Mouse (Mus musculus): ENCODE measurements around the gene Thsd4. TPM values are rescaled to one million over a fixed set of nuclear protein-coding genes. Genes with fewer than 3 reads are reported as not detected.
"Not testable (repeated sequence)": the region's sequence is repeated elsewhere in the genome, so short reads cannot be mapped to it uniquely, and the experiment has no call there.

The Thsd4 gene
- polyA plus RNA-seq, 1 experiment from 2014 or later = 3.3 TPM

DNA sequence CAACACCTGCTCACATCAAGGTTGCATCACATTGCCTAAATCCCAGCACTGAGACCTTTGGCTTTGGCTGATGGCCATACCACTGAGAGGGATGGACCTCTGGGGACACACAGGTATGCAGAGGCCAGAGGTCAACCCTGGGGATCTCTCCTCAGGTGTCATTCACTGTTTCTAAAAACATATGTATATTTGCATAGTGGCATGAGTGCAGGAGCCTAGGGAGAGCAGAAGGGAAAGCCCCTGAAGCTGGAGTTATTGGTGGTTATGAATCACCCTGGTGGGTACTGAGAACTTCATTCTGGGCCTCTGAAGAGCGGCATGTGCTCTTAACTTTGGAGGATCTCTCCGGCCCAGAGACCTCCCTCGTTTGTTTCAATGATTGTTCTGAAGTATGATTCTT, 235.5 kb downstream of the Thsd4 start:
- Histone ChIP-seq H3K27me3 (replicated peaks) (peaks cover 16% of the 10 kb centered on the region; the same call in 1 of the 2 replicates), H3K36me3 (no peaks in the 10 kb centered on the region), H3K27ac (no peak overlapping the region), H3K9ac (no peak overlapping the region), H3K4me3 (no peak overlapping the region), H3K4me1 (peaks cover 6% of the 10 kb centered on the region), H3K4me2 (no peak overlapping the region), H3K9me3 (replicated peaks) (no peaks in the 10 kb centered on the region)
- 81% methylated on average over 3 of the region's 3 CpGs for WGBS (ENCODE audit: insufficient replicate concordance)
- no peak for ATAC-seq

DNA sequence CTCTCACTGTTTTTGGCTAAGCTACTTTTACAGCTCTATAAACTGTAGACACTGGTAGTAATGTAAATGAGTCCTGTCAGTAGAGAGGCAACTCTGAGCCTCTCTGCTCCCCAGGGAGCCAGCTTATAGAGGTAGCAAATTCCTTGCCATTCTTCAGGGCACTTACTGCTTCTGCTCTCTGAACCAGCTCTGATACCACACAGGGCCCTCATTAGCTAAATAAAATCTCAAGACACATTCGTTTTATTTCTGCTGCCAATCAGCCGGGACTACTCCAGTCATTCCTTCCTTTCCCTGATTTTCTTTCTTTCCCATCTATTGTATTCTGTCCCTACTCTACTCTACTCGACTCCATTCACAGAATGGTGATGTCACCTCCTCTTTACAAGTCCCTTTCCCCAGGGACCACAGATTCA, 236.8 kb downstream of the Thsd4 start:
- no peak overlapping the region for H3K9ac ChIP-seq
- H3K36me3 ChIP-seq = no peaks in the 10 kb centered on the region
- no peaks in the 10 kb centered on the region for H3K9me3 ChIP-seq (replicated peaks)
- ATAC-seq = no peak
- peaks cover 16% of the 10 kb centered on the region; the same call in 1 of the 2 replicates for H3K27me3 ChIP-seq (replicated peaks)
- H3K4me2 ChIP-seq = no peak overlapping the region
- 31% methylated on average over 3 of the region's 3 CpGs for WGBS (ENCODE audit: insufficient replicate concordance)
- no peak overlapping the region for H3K4me3 ChIP-seq
- H3K4me1 ChIP-seq = peaks cover 19% of the 10 kb centered on the region
- H3K27ac ChIP-seq = no peak overlapping the region

DNA sequence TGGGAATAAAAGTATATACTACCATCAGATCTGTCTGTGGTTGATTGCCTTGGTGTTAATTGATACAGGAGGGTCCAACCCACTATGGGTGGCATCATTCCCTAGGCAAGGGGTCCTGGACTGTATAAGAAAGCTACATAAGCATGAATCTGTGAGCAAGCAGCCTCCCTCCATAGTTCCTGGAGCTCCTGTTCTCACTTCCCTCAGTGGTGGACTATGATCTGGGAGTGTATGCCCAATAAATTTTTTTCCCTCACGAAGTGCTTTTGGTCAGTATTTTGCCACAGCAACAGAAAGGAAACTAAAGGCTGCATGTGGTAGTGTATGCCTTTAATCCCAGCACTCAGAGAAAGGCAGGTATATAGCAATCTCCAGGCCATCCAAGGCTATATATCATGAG, 237.5 kb downstream of the Thsd4 start:
- H3K9ac ChIP-seq = no peak overlapping the region

DNA sequence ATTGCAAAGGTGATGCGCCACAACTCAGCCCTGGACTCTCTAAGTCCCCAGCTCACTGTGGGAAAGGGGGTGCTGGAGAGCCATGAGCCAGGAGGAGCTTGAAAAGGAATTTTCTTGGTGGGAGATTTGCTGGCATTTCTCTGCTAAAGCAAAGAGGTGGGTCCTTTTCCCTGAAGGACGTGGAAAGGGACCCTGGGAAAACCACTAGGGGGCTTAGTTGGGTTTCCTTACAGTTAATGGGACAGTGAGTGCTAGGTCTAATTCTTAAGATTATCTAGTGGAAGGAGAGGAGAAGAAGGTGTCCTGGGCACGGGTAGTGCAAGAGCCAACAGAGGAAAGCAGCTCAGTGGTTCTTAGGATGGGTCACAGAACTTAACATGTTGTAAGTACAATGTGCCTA, 238.3 kb downstream of the Thsd4 start:
- Histone ChIP-seq H3K4me1 (peaks cover 34% of the 10 kb centered on the region), H3K4me2 (no peak overlapping the region), H3K27me3 (replicated peaks) (peaks cover 21% of the 10 kb centered on the region), H3K9me3 (replicated peaks) (no peaks in the 10 kb centered on the region), H3K4me3 (no peak overlapping the region), H3K36me3 (no peaks in the 10 kb centered on the region), H3K27ac (no peak overlapping the region), H3K9ac (no peak overlapping the region)
- WGBS (ENCODE audit: insufficient replicate concordance) = 54% methylated on average over 3 of the region's 3 CpGs
- no peak for ATAC-seq

More for the DNA sequence above, 237.5 kb downstream of the Thsd4 start:
- Histone ChIP-seq H3K4me3 (no peak overlapping the region), H3K27me3 (replicated peaks) (peaks cover 16% of the 10 kb centered on the region; the same call in 1 of the 2 replicates), H3K4me1 (peaks cover 26% of the 10 kb centered on the region), H3K4me2 (no peak overlapping the region), H3K36me3 (no peaks in the 10 kb centered on the region), H3K27ac (no peak overlapping the region), H3K9me3 (replicated peaks) (no peaks in the 10 kb centered on the region)
- ATAC-seq = no peak
- WGBS (ENCODE audit: insufficient replicate concordance) = 47% methylated on average over 1 of the region's 1 CpGs

DNA sequence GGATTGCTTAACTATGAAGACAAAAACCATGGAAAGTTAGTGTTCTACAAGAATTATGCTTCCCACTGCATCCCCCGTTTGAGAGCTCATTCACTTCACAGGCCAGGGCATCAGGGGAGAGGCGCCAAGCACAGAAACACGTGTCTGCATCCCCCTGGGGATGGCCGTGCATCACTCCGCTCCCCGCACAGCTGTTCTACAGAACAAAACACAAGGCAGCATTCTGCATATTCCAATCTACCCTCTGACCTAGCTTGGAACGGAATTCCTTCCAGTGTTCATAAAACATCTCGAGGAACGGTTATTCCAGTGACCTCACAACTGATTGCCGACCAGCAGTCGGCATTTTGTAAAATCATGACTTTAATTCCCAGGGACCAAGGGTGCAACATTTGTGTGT, 240.6 kb downstream of the Thsd4 start:
- Histone ChIP-seq H3K4me1 (peaks cover 46% of the 10 kb centered on the region), H3K27me3 (replicated peaks) (peaks cover 27% of the 10 kb centered on the region), H3K4me2 (peak overlapping the region; percentile 62), H3K36me3 (no peaks in the 10 kb centered on the region), H3K9ac (no peak overlapping the region), H3K27ac (peak overlapping the region; percentile 84; the same call in 1 of the 2 replicates), H3K9me3 (replicated peaks) (no peaks in the 10 kb centered on the region), H3K4me3 (no peak overlapping the region)
- no peak for ATAC-seq
- 81% methylated on average over 11 of the region's 11 CpGs for WGBS (ENCODE audit: insufficient replicate concordance)

DNA sequence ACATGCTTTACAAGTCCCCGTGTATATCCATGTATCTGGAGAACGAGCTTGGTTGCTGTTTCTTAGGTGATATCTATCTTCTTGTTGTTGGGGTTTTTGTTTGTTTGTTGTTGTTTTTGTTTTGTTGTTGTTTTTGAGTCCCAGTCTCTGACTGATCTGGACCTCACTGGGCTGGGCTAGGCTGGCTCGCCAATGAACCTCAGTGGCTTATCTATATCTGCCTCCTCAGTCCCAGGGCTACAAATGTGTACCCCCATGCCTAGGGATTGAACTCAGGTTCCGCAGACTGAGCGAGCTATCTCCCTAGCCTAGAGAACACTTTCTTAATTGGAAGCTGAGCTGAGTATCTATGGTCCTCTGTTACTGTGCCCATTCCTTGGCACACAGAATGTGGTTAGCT, 241.1 kb downstream of the Thsd4 start:
- peak; percentile 56 for ATAC-seq
- 66% methylated on average over 5 of the region's 5 CpGs for WGBS (ENCODE audit: insufficient replicate concordance)
- Histone ChIP-seq H3K4me2 (peak overlapping the region; percentile 62), H3K4me1 (peaks cover 51% of the 10 kb centered on the region), H3K9ac (peak overlapping the region; percentile 39; the same call in 1 of the 2 replicates), H3K36me3 (no peaks in the 10 kb centered on the region), H3K9me3 (replicated peaks) (no peaks in the 10 kb centered on the region), H3K27ac (peak overlapping the region; percentile 84), H3K4me3 (no peak overlapping the region), H3K27me3 (replicated peaks) (peaks cover 24% of the 10 kb centered on the region)

DNA sequence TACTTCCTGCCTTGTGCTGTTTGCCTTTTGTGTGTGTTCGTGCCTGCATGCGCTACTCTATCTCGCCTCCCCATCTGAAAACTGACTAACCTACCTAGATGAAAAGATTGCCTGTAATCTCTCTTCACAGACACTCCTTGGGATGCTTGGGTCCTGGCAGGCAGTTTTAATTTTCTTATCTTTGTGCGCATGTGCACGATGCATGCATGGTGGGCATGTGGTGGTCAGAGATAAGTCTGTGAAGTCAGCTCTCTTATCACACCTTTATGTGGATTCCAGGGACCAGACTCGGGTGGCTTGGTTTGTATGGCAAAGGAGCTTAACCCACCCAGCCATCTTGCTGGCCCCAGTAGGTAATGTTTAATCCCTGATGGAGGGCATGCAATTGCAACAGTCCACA, 242.3 kb downstream of the Thsd4 start:
- Histone ChIP-seq H3K9ac (no peak overlapping the region), H3K4me1 (peaks cover 62% of the 10 kb centered on the region), H3K36me3 (no peaks in the 10 kb centered on the region), H3K9me3 (replicated peaks) (no peaks in the 10 kb centered on the region), H3K4me2 (peak overlapping the region; percentile 62), H3K27ac (peak overlapping the region; percentile 84), H3K27me3 (replicated peaks) (peaks cover 22% of the 10 kb centered on the region), H3K4me3 (no peak overlapping the region; the same call in 1 of the 2 replicates)
- peak; percentile 91 for ATAC-seq
- 16% methylated on average over 6 of the region's 6 CpGs for WGBS (ENCODE audit: insufficient replicate concordance)

DNA sequence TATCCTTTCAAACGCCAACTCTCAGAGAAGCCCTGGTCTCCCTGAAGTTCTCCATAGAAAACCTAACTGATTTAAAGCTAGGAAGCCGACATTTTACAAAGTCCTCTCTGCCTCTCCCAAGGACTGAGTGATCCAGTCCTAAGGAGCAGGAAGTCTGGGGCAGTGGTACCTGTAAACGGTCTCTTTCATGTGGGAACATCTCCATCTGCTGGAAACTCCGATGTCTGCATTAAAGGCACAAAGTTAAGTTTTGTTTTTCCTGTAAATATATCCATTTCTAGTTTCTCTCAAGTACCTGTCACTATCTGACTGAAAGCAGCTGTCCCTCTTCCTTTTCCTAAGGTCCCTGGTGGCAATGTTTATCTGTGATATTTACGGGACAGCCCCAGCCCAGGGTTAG, 245.5 kb downstream of the Thsd4 start:
- Histone ChIP-seq H3K36me3 (no peaks in the 10 kb centered on the region), H3K9me3 (replicated peaks) (no peaks in the 10 kb centered on the region), H3K9ac (no peak overlapping the region), H3K27ac (no peak overlapping the region), H3K27me3 (replicated peaks) (peaks cover 11% of the 10 kb centered on the region; the same call in 1 of the 2 replicates), H3K4me1 (peaks cover 74% of the 10 kb centered on the region), H3K4me3 (no peak overlapping the region), H3K4me2 (no peak overlapping the region)
- ATAC-seq = no peak
- WGBS (ENCODE audit: insufficient replicate concordance) = 33% methylated on average over 5 of the region's 5 CpGs

DNA sequence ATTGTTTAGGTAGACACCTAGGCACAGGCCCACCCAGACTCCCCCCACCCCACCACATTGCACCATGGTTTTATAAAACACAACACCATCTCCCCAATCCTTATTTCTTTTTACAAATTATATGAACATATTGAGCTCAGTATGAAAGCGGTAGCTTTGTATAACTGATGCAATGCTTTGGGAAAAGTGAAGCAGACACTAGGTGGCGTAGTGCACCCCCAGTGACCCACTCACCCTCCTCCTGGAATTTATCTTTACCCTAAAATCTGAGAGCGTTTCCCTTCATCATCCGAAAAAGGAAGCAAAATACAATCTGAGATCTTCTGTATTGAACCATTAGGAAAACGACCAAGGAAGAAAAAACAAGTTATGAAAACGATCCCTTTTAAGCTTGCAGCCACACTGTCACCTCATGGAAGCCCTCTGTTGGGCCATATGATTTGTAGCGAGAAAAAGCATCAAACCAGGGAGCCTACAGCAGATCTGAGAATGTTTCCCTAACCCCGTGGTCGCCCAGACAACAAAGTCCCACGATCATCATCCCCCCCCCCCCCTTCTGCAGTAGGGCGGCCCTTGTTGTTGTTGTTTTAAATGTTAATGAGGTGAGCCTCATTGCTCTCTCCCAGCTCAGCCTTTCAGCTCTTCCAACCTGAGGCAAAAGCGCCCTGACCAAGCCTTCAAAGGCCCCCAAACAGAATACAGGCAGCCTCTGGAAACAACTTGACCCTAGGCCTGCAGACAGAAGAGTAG, 246.3 kb downstream of the Thsd4 start:
- H3K36me3 ChIP-seq = no peaks in the 10 kb centered on the region
- H3K27me3 ChIP-seq (replicated peaks) = peaks cover 11% of the 10 kb centered on the region; the same call in 1 of the 2 replicates
- H3K4me1 ChIP-seq = peaks cover 66% of the 10 kb centered on the region
- 35% methylated on average over 12 of the region's 12 CpGs for WGBS (ENCODE audit: insufficient replicate concordance)
- no peak overlapping the region for H3K4me3 ChIP-seq
- H3K9me3 ChIP-seq (replicated peaks) = no peaks in the 10 kb centered on the region
- no peak overlapping the region for H3K9ac ChIP-seq
- H3K4me2 ChIP-seq = no peak overlapping the region
- no peak for ATAC-seq
- no peak overlapping the region for H3K27ac ChIP-seq

DNA sequence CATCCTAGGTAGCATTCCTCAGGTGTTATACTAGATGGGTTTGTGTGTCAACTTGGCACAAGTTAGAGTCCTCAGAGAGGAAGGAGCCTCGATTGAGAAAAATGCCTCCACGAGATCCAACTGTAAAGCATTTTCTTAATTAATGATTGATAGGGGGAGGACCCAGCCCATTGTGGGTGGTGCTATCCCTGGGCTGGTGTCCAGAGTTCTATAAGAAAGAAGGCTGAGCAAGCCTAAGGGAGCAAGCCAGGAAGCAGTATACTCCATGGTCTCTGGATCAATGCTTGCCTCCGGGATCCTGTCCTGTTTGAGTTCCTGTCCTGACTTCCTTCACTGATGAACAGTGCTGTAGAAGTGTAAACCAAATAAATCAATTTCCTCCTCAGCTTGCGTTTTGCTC, 247.3 kb downstream of the Thsd4 start:
- Histone ChIP-seq H3K27ac (no peak overlapping the region), H3K27me3 (replicated peaks) (peaks cover 11% of the 10 kb centered on the region; the same call in 1 of the 2 replicates), H3K4me1 (peaks cover 64% of the 10 kb centered on the region), H3K36me3 (no peaks in the 10 kb centered on the region), H3K9me3 (replicated peaks) (no peaks in the 10 kb centered on the region), H3K9ac (no peak overlapping the region), H3K4me2 (no peak overlapping the region), H3K4me3 (no peak overlapping the region)
- ATAC-seq = no peak
- WGBS (ENCODE audit: insufficient replicate concordance) = 58% methylated on average over 4 of the region's 4 CpGs

DNA sequence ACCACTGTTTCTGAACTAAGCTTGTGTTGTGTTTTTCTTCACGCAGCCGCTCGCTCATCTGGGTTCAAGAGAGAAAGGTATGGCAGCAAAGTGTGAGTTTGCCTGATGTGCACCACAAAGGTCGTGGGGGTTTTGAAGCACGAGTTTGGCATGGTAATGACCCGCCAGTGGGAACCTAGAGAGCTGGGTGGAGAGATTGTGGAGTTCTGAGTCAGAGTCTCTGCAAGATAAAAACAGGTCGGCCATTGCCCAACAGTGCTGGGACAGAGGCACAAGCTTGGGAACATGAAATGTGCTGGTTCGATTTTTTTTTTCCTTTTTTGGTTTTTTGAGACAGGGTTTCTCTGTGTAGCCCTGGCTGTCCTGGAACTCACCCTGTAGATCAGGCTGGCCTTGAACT, 249.5 kb downstream of the Thsd4 start:
- H3K4me2 ChIP-seq = peak overlapping the region; percentile 50

DNA sequence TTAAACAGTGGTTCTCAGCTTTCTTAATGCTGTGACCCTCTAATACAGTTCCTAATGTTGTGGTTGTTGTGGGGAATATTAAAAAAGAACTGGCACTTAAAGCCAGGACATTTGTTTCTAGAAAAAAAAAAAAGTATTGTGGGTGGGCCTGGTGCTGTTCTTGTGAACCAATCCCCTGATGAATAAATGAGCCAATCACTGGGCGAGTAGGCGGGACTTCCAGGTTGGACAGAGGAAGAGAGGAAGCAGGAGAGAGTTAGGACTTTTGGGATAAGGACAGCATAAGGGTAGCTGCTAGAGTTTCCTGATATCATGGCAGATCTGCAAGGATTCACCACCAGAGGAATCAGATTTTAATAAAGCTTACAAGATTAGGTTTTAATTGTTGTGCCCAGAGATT, 249.9 kb downstream of the Thsd4 start:
- Histone ChIP-seq H3K9ac (no peak overlapping the region), H3K27ac (peak overlapping the region; percentile 11; the same call in 1 of the 2 replicates), H3K4me3 (peak overlapping the region; percentile 28), H3K9me3 (replicated peaks) (no peaks in the 10 kb centered on the region), H3K36me3 (no peaks in the 10 kb centered on the region), H3K4me1 (peaks cover 49% of the 10 kb centered on the region), H3K4me2 (peak overlapping the region; percentile 50), H3K27me3 (replicated peaks) (no peaks in the 10 kb centered on the region)
- ATAC-seq = peak; percentile 60; the same call in 1 of the 2 replicates
- WGBS (ENCODE audit: insufficient replicate concordance) = 61% methylated on average over 2 of the region's 2 CpGs

More for the DNA sequence above, 249.5 kb downstream of the Thsd4 start:
- peak; percentile 71 for ATAC-seq
- Histone ChIP-seq H3K4me1 (peaks cover 49% of the 10 kb centered on the region), H3K4me3 (peak overlapping the region; percentile 28), H3K27ac (peak overlapping the region; percentile 11; the same call in 1 of the 2 replicates)
- H3K36me3 ChIP-seq; H3K9me3 ChIP-seq (replicated peaks); H3K9ac ChIP-seq; H3K27me3 ChIP-seq (replicated peaks): not testable (repeated sequence)
- WGBS (ENCODE audit: insufficient replicate concordance) = 58% methylated on average over 8 of the region's 8 CpGs
